Mouse (Mus musculus): ENCODE measurements around the gene Slc22a22. TPM values are rescaled to one million over a fixed set of nuclear protein-coding genes. Genes with fewer than 3 reads are reported as not detected.

Slc22a22 gene
- polyA plus RNA-seq (2014; fragmentation: Nextera tagmentation; extraction: Ambion mirVana): not detected in 2 replicates

DNA sequence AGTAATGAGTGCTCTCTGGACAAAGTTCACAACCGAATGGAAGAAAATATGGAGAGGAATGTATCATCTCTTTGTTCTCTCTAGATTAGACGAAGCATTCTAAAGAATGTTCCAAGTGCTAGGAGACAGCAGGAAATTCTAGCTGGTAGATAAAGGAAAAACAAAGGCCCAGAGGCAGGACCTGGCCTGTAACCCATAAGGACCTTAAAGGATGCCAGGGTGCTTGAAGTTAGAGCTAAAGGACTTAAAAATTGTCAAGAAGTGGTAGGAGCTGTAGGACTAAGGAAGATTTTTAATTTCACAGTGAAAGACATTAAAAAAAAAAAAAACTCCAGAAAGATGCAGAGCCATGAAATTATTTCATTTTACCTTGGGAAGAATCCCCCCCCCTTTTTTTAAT, at the start of gene Slc22a22:
Gene Slc22a22 (minus strand): TSS at position 101 of the 400 bp plus-strand sequence.
- 74% methylated on average over 2 of the region's 2 CpGs for WGBS
- H3K9me3 ChIP-seq (ENCODE audit: control insufficient read depth, low read length): peaks cover 7% of the 10 kb centered on the region; the same call in 1 of the 2 replicates
- H3K4me2 ChIP-seq (ENCODE audit: low read length): no peak within 1 kb of the TSS
- no peak for DNase-seq
- no peak for ATAC-seq (ENCODE audit: low FRiP score, low TSS enrichment)
- H3K4me1 ChIP-seq (ENCODE audit: control insufficient read depth, insufficient read depth, low read length): no peaks in the 10 kb centered on the region
- H3K4me3 ChIP-seq (replicated peaks; ENCODE audit: low read depth, low read length): no peak within 1 kb of the TSS
- no peak within 1 kb of the TSS for H3K9ac ChIP-seq (replicated peaks; ENCODE audit: low read length)
- no peak within 1 kb of the TSS for H3K27ac ChIP-seq (replicated peaks; ENCODE audit: low read depth, low read length)
- H3K36me3 ChIP-seq (ENCODE audit: control insufficient read depth, insufficient read depth, low read length): no peaks in the 10 kb centered on the region
- no peaks in the 10 kb centered on the region for H3K27me3 ChIP-seq (ENCODE audit: control insufficient read depth, insufficient read depth, low read length)

DNA sequence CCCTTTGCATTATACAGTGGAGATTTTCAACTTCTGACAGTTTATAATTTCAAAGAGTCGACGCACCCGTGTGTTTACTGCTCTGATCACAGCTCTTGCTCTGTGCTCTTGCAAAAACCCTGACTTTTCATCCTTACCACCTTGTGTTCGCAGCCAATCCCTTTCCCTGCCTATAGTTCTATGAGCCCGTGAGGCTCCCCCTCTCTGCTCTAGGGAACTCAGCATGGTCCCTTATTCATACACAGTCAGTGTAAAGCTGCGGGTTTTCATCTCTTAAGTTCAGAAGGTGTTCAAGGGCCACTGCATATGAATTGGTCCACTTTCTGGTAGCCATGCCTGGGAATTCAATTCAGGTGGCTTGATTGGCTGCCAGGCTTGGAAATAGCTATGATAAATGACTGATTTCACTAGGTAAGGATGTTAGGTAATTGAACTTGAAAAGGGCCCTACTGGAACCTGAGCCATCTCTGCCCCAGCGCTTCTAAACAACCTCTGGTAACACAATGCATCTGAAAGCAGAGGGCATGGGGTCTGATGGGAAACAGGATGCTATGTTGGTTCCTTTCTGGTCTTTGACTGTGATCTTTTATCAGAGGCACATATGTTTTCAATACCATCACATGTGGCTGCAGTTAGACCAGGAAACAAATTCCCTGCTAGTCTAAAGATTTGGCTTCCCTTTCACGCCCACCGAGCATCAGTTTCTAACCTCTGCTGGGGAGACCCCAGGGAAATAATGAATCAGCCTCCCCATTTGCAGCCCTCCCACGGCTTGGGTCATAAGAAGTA, 46.3 kb upstream of the Slc22a22 start:
- ATAC-seq (ENCODE audit: low FRiP score, low TSS enrichment) (no peak), DNase-seq (no peak)
- Histone ChIP-seq H3K4me2 (ENCODE audit: low read length) (no peak overlapping the region), H3K36me3 (ENCODE audit: control insufficient read depth, insufficient read depth, low read length) (no peaks in the 10 kb centered on the region), H3K9ac (replicated peaks; ENCODE audit: low read length) (no peak overlapping the region), H3K4me3 (replicated peaks; ENCODE audit: low read depth, low read length) (no peak overlapping the region), H3K27me3 (ENCODE audit: control insufficient read depth, insufficient read depth, low read length) (no peaks in the 10 kb centered on the region), H3K27ac (replicated peaks; ENCODE audit: low read depth, low read length) (no peak overlapping the region), H3K4me1 (ENCODE audit: control insufficient read depth, insufficient read depth, low read length) (no peaks in the 10 kb centered on the region), H3K9me3 (ENCODE audit: control insufficient read depth, low read length) (no peaks in the 10 kb centered on the region)
- 62% methylated on average over 10 of the region's 10 CpGs for WGBS

DNA sequence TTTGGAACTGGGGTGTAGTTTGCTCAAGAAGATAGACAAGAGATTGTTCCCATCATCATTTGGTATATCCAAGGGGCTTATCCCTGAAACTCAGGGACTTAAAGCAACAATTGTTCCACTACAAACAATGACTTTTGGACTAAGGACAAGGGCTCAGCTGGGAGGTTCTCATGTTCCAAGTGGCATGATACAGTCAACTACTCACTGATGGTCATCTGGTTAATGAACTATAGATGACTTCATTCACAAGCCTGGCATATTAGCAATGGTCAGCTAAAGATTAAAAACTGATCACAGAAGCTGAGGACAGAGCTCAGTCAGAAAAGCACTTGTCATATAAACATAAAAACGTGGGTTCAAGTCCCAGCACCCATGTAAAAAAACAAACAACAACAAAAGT, 44.7 kb upstream of the Slc22a22 start:
- WGBS: 46% methylated on average over 1 of the region's 1 CpGs
- H3K9ac ChIP-seq (replicated peaks; ENCODE audit: low read length): no peak overlapping the region
- H3K4me1 ChIP-seq (ENCODE audit: control insufficient read depth, insufficient read depth, low read length): no peaks in the 10 kb centered on the region
- no peak overlapping the region for H3K27ac ChIP-seq (replicated peaks; ENCODE audit: low read depth, low read length)
- no peaks in the 10 kb centered on the region for H3K9me3 ChIP-seq (ENCODE audit: control insufficient read depth, low read length)
- no peak overlapping the region for H3K4me2 ChIP-seq (ENCODE audit: low read length)
- no peak for DNase-seq
- no peak overlapping the region for H3K4me3 ChIP-seq (replicated peaks; ENCODE audit: low read depth, low read length)
- H3K36me3 ChIP-seq (ENCODE audit: control insufficient read depth, insufficient read depth, low read length): no peaks in the 10 kb centered on the region
- no peak for ATAC-seq (ENCODE audit: low FRiP score, low TSS enrichment)
- no peaks in the 10 kb centered on the region for H3K27me3 ChIP-seq (ENCODE audit: control insufficient read depth, insufficient read depth, low read length)

DNA sequence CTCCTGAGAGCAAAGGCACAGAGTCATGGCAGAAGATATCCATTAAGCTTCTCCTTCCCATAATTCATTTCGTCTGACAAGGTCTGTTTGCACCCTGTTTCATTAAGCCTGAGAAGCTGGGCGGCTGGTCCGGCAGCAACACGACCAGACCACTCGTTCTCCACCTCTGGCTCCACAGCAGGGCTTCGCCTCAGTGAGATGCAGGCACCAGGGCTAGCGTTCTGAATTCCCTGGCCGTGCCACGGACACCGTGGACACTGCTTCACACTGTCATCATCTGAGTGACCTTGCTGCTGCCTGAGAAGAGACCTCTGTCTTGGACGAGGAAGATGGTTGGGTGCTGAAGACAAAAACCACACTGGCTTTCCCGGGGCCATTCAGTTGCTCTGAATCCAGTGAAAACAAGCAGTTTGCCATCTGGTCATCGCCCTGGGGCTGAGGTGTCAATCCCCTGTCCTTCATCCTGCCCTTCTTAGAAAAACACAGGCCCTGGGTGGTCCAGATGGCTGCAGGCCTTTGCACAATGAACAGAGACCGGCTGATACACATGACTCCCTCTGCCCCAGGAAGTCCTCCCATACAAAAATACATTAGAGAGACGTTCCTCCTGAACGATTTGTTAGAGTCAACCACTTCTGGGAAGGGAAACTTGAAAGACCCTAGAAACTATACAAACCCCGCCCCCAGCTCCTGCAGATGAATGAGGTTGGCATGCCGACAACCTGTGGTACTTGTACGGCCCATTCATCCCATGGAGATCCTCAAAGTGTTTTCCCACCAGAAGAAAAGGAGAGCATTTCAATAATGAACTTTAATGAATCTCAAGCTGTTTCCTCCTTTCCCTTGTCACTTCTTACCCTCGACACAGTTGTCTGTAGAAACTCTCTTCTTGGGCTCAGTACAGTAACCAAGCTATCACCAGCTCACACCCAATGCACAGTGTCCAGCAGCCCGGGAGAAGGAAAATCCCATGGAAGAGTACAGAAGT, 32.1 kb upstream of the Slc22a22 start:
- ATAC-seq (ENCODE audit: low FRiP score, low TSS enrichment) (peak; percentile 16; the same call in 1 of the 2 replicates), DNase-seq (no peak)
- H3K9me3 ChIP-seq (ENCODE audit: control insufficient read depth, low read length): no peaks in the 10 kb centered on the region
- no peak overlapping the region for H3K27ac ChIP-seq (replicated peaks; ENCODE audit: low read depth, low read length)
- no peaks in the 10 kb centered on the region for H3K4me1 ChIP-seq (ENCODE audit: control insufficient read depth, insufficient read depth, low read length)
- no peak overlapping the region for H3K9ac ChIP-seq (replicated peaks; ENCODE audit: low read length)
- no peaks in the 10 kb centered on the region for H3K36me3 ChIP-seq (ENCODE audit: control insufficient read depth, insufficient read depth, low read length)
- no peak overlapping the region for H3K4me3 ChIP-seq (replicated peaks; ENCODE audit: low read depth, low read length)
- WGBS: 37% methylated on average over 21 of the region's 21 CpGs
- no peak overlapping the region for H3K4me2 ChIP-seq (ENCODE audit: low read length)
- H3K27me3 ChIP-seq (ENCODE audit: control insufficient read depth, insufficient read depth, low read length): no peaks in the 10 kb centered on the region

DNA sequence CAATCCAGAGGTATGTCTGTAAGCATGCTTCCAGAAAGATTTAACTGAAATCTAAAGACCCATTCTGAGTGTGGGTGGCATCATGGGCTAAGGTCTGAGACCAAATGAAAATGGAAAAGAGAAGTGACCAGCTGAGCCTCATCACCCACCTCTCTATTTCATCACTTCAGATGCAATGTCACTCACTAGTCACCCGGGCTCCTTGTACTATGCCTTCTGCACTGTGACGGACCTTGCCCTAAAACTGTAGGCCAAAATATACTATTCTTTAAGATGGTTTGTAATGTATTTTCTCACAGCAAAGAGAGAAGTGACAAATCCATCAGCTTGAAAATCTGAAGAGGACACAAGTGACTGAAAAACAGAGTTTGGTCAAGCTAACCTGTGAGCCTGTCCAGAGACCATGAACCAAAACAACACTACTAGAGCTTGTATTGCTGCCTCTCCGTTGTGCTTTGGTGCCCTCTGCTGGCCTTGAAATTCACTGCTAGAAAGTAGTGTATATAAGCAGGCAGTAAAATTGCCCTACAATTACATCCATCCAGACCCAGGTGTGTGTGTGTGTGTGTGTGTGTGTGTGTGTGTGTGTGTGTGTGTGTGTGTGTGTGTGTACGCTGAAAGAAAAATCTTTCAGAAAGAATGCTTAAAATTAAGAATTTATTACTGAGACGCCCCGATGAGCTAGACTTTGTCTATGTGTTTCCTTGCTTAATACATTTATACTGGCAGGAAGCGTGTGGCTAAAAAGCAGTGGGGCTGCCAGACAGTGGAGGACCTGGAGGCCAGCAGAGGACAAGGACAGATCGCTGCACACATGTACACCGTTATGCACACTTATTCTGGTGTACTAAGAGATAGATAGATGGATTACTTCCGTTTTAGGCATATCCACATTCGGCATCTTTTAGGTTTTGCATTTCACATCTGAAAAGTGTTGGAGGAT, 31.1 kb upstream of the Slc22a22 start:
- no peak overlapping the region for H3K27ac ChIP-seq (replicated peaks; ENCODE audit: low read depth, low read length)
- H3K9me3 ChIP-seq (ENCODE audit: control insufficient read depth, low read length): no peaks in the 10 kb centered on the region
- DNase-seq (peak; percentile 92), ATAC-seq (ENCODE audit: low FRiP score, low TSS enrichment) (peak; percentile 67; the same call in 1 of the 2 replicates)
- no peak overlapping the region for H3K9ac ChIP-seq (replicated peaks; ENCODE audit: low read length)
- WGBS: 68% methylated on average over 11 of the region's 11 CpGs
- no peaks in the 10 kb centered on the region for H3K4me1 ChIP-seq (ENCODE audit: control insufficient read depth, insufficient read depth, low read length)
- H3K36me3 ChIP-seq (ENCODE audit: control insufficient read depth, insufficient read depth, low read length): no peaks in the 10 kb centered on the region
- no peak overlapping the region for H3K4me2 ChIP-seq (ENCODE audit: low read length)
- no peaks in the 10 kb centered on the region for H3K27me3 ChIP-seq (ENCODE audit: control insufficient read depth, insufficient read depth, low read length)
- H3K4me3 ChIP-seq (replicated peaks; ENCODE audit: low read depth, low read length): no peak overlapping the region

DNA sequence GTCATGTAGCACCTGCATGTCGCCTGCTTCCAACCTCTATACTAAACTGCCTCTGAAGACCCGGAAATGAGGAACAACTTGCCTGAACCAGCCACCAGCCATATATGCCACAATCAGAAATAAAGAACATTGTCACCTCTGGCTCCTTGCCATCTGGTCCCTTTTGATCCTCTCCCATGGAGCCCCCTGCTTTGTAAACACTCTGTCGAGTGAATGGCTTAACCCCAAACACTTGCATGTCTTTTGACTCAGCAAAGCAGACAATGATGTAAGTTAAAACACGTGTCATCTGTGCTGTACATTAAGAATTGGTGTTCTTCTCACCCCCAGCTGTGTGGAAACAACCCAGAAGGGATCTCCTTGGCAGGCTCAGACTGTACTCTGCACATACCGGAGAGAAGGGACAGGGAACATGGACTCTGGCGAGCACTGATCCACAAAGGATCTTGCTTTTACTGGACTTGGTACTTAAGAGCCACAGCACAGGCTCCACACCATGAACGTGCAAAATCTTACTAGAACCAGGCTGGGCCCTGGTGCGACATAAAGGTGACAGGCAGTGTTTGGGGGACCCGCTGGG, 26.8 kb upstream of the Slc22a22 start:
- Histone ChIP-seq H3K9me3 (ENCODE audit: control insufficient read depth, low read length) (no peaks in the 10 kb centered on the region), H3K4me3 (replicated peaks; ENCODE audit: low read depth, low read length) (no peak overlapping the region), H3K4me2 (ENCODE audit: low read length) (no peak overlapping the region), H3K27me3 (ENCODE audit: control insufficient read depth, insufficient read depth, low read length) (no peaks in the 10 kb centered on the region), H3K36me3 (ENCODE audit: control insufficient read depth, insufficient read depth, low read length) (no peaks in the 10 kb centered on the region), H3K27ac (replicated peaks; ENCODE audit: low read depth, low read length) (no peak overlapping the region), H3K4me1 (ENCODE audit: control insufficient read depth, insufficient read depth, low read length) (no peaks in the 10 kb centered on the region), H3K9ac (replicated peaks; ENCODE audit: low read length) (no peak overlapping the region)
- 62% methylated on average over 9 of the region's 9 CpGs for WGBS
- DNase-seq: peak; percentile 12
- no peak for ATAC-seq (ENCODE audit: low FRiP score, low TSS enrichment)

DNA sequence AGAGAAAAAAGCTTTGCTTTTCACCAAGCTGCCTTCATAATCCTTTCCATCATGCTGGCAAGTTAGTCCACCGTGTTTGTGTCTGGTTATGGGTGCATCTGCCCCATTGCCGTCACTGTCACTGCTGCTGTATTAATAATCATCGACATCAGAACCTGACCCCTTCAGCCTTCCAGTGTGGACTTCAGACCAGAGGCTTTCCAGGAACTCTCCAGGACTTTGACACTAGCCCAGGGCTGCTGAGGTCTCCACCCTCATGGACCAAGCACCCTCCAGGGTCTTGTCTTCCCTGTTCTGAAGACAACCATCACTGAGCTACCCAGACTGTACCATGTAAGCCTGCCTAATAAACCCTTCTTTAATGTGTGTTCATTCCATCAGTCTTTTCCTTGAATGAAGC, 26.2 kb upstream of the Slc22a22 start:
- H3K9me3 ChIP-seq (ENCODE audit: control insufficient read depth, low read length): no peaks in the 10 kb centered on the region
- ATAC-seq (ENCODE audit: low FRiP score, low TSS enrichment) (no peak), DNase-seq (no peak)
- 93% methylated on average over 3 of the region's 3 CpGs for WGBS
- H3K4me3 ChIP-seq (replicated peaks; ENCODE audit: low read depth, low read length): no peak overlapping the region
- no peaks in the 10 kb centered on the region for H3K4me1 ChIP-seq (ENCODE audit: control insufficient read depth, insufficient read depth, low read length)
- no peaks in the 10 kb centered on the region for H3K36me3 ChIP-seq (ENCODE audit: control insufficient read depth, insufficient read depth, low read length)
- no peaks in the 10 kb centered on the region for H3K27me3 ChIP-seq (ENCODE audit: control insufficient read depth, insufficient read depth, low read length)
- H3K4me2 ChIP-seq (ENCODE audit: low read length): no peak overlapping the region
- H3K9ac ChIP-seq (replicated peaks; ENCODE audit: low read length): no peak overlapping the region
- no peak overlapping the region for H3K27ac ChIP-seq (replicated peaks; ENCODE audit: low read depth, low read length)

DNA sequence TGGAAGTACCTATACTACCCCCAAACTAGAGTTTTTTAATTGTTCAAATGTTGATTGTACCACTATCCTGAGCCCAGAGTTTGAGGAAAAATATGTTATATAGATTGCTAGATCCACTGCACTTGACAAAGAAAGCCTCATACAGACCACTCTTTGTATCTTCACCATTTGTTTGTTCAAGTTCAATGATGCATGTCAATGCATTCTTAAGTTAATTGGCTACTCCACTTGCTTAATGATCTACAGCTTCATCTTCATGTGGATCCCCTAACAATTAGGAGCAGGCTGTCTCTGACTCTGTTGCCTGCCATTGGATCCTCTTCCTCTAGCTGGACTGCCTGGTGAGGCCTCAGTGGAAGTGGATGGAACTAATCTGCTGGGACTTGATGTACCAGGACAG, 24.1 kb upstream of the Slc22a22 start:
- no peak overlapping the region for H3K27ac ChIP-seq (replicated peaks; ENCODE audit: low read depth, low read length)
- no peak overlapping the region for H3K9ac ChIP-seq (replicated peaks; ENCODE audit: low read length)
- H3K4me1 ChIP-seq (ENCODE audit: control insufficient read depth, insufficient read depth, low read length): no peaks in the 10 kb centered on the region
- no peaks in the 10 kb centered on the region for H3K9me3 ChIP-seq (ENCODE audit: control insufficient read depth, low read length)
- no peak for DNase-seq
- H3K36me3 ChIP-seq (ENCODE audit: control insufficient read depth, insufficient read depth, low read length): no peaks in the 10 kb centered on the region
- no peak overlapping the region for H3K4me3 ChIP-seq (replicated peaks; ENCODE audit: low read depth, low read length)
- H3K4me2 ChIP-seq (ENCODE audit: low read length): no peak overlapping the region
- no peak for ATAC-seq (ENCODE audit: low FRiP score, low TSS enrichment)
- H3K27me3 ChIP-seq (ENCODE audit: control insufficient read depth, insufficient read depth, low read length): no peaks in the 10 kb centered on the region
